Mouse (Mus musculus) myocyte (in vitro differentiated cells): ENCODE results near the gene Dut.

ENCODE experiments used
- E2F4 ChIP-seq: IDR thresholded peaks from one replicate; pipeline ENCODE4 v1.6.1; 2011; ENCODE audit warnings: mild to moderate bottlenecking, control low read depth, moderate library complexity; ENCODE audit not compliant: insufficient read depth
- MAX ChIP-seq: IDR thresholded peaks from one replicate; pipeline ENCODE4 v1.6.1; 2011; ENCODE audit warnings: low read depth, mild to moderate bottlenecking, control low read depth
- MYOG ChIP-seq, 3 experiments: IDR thresholded peaks; one replicate each; pipeline ENCODE4 v1.6.1; 2011; ENCODE audit warnings: control low read depth in 2 of 3, low read depth in 2 of 3, mild to moderate bottlenecking in 2 of 3; ENCODE audit not compliant: insufficient read length in 2 of 3, control insufficient read depth in 1 of 3, insufficient read depth in 1 of 3
- POLR2A ChIP-seq: IDR thresholded peaks from one replicate; pipeline ENCODE4 v1.6.1; 2011; ENCODE audit warnings: low read depth, mild to moderate bottlenecking, control low read depth, moderate library complexity; ENCODE audit not compliant: insufficient read length
- POLR2AphosphoS2 ChIP-seq: IDR thresholded peaks from one replicate; pipeline ENCODE4 v1.6.1; 2011; ENCODE audit warnings: low read depth, control low read depth; ENCODE audit not compliant: insufficient read length
- REST ChIP-seq: IDR thresholded peaks from one replicate; pipeline ENCODE4 v1.6.1; 2011; ENCODE audit warnings: mild to moderate bottlenecking, control low read depth, moderate library complexity; ENCODE audit not compliant: insufficient read depth, insufficient read length
- SRF ChIP-seq: IDR thresholded peaks from one replicate; pipeline ENCODE4 v1.6.1; 2011; ENCODE audit warnings: low read depth; ENCODE audit not compliant: control insufficient read depth, insufficient read length
- TCF12 ChIP-seq: IDR thresholded peaks from one replicate; pipeline ENCODE4 v1.6.1; 2011; ENCODE audit warnings: mild to moderate bottlenecking, control low read depth; ENCODE audit not compliant: poor library complexity, insufficient read depth, severe bottlenecking
- TCF3 ChIP-seq: IDR thresholded peaks from one replicate; pipeline ENCODE4 v1.6.1; 2011; ENCODE audit warnings: low read depth, control low read depth; ENCODE audit not compliant: insufficient read length

- no peak for TF ChIP-seq MYOG (IDR thresholded peaks at IDR 0.05; ENCODE audit: control insufficient read depth in 1 of 3, insufficient read depth in 1 of 3, insufficient read length in 2 of 3, low read depth in 2 of 3)
- no peak for TF ChIP-seq E2F4
- no peak for TF ChIP-seq POLR2A
- no peak for TF ChIP-seq TCF12
- no peak for TF ChIP-seq MAX
- no peak for TF ChIP-seq POLR2AphosphoS2
- no peak for TF ChIP-seq REST
- no peak for TF ChIP-seq TCF3
- TF ChIP-seq SRF = no peak
Observed at GRCm38 (mm10) chr2:125263753-125264152, 16.8 kb downstream of the Dut start.
